Mouse (Mus musculus): ENCODE data around the gene Pdgfd. TPM values are rescaled to one million over a fixed set of nuclear protein-coding genes. Genes with fewer than 3 reads are reported as not detected.

Pdgfd gene
- not detected for total RNA-seq (2023)

GRCm38 (mm10) chr9:6168391-6169037, at the start of gene Pdgfd:
Pdgfd (plus strand) TSS chr9:6168584.

GRCm38 (mm10) chr9:6269796-6270280, 101.5 kb downstream of the Pdgfd start, which contains the start of gene Ddi1:
Ddi1 (minus strand) TSS chr9:6269846.

Other genes with a start within 250 kb of the Pdgfd start
- gene Ddi1, start 101.3 kb downstream of the Pdgfd start, total RNA-seq (2023): not detected

Measured in CD4-positive naive resting alpha-beta T cell, adult 57 days (primary cell).